Mouse (Mus musculus) T-cell, adult 2 months (primary cell): Measurements from ENCODE around the gene Nfam1.

Source experiments
- DNase-seq: peaks from one replicate; pipeline ENCODE4 v3.0.0; 2022; ENCODE audit warnings: low spot score

Nfam1 gene

GRCm38 (mm10) chr15:83037755-83038483 is 4.8 kb upstream of the Nfam1 start:
- DNase-seq: peak; percentile 78

- no peak for DNase-seq
Observed at GRCm38 (mm10) chr15:83036900-83037519, 3.9 kb upstream of the Nfam1 start.

- peak; percentile 50 for DNase-seq
Observed at GRCm38 (mm10) chr15:83036089-83036488, 3.0 kb upstream of the Nfam1 start.

- no peak for DNase-seq
Observed at GRCm38 (mm10) chr15:83034275-83034977, 1.3 kb upstream of the Nfam1 start.

GRCm38 (mm10) chr15:83030884-83031283 is 2.2 kb downstream of the Nfam1 start:
- DNase-seq: no peak

- DNase-seq: peak; percentile 14
Observed at GRCm38 (mm10) chr15:83029725-83030718, 3.1 kb downstream of the Nfam1 start.

GRCm38 (mm10) chr15:83026129-83026528 is 7.0 kb downstream of the Nfam1 start:
- no peak for DNase-seq

- no peak for DNase-seq
Observed at GRCm38 (mm10) chr15:83025041-83025760, 7.9 kb downstream of the Nfam1 start.

- no peak for DNase-seq
Observed at GRCm38 (mm10) chr15:83022947-83023346, 10.2 kb downstream of the Nfam1 start.

- DNase-seq: no peak
Observed at GRCm38 (mm10) chr15:83010990-83011664, 22.0 kb downstream of the Nfam1 start.

- no peak for DNase-seq
Observed at GRCm38 (mm10) chr15:83010423-83010822, 22.7 kb downstream of the Nfam1 start.

- DNase-seq: no peak
Observed at GRCm38 (mm10) chr15:83009532-83009931, 23.6 kb downstream of the Nfam1 start.

- DNase-seq: peak; percentile 62
Observed at GRCm38 (mm10) chr15:83008761-83009423, 24.2 kb downstream of the Nfam1 start.

GRCm38 (mm10) chr15:83007346-83007920 is 25.7 kb downstream of the Nfam1 start:
- no peak for DNase-seq

GRCm38 (mm10) chr15:83002665-83003548 is 30.2 kb downstream of the Nfam1 start:
- no peak for DNase-seq

GRCm38 (mm10) chr15:82998811-82999221 is 34.3 kb downstream of the Nfam1 start:
- DNase-seq: no peak

- DNase-seq: no peak
Observed at GRCm38 (mm10) chr15:82996431-82996830, 36.7 kb downstream of the Nfam1 start.

GRCm38 (mm10) chr15:82995239-82995638 is 37.9 kb downstream of the Nfam1 start:
- DNase-seq: no peak

- DNase-seq: no peak
Observed at GRCm38 (mm10) chr15:82992911-82993310, 40.2 kb downstream of the Nfam1 start.
